Mouse (Mus musculus) neural tube, embryonic 11.5 days (tissue): ENCODE results near the gene Cyp2c55. TPM values are rescaled to one million over a fixed set of nuclear protein-coding genes. Genes with fewer than 3 reads are reported as not detected.

Experiments
- ATAC-seq: fragments of 200-750 bp; cut with Nextera tagmentation; 2 replicates; pipeline ENCODE4 v1.8.0; 2017; ENCODE audit warnings: moderate number of reproducible peaks, mild to moderate bottlenecking, moderate TSS enrichment, moderate library complexity; ENCODE audit not compliant: insufficient read depth, low FRiP score, low TSS enrichment
- DNase-seq: peaks from one replicate; pipeline ENCODE4 v3.0.0-alpha.2; 2015; ENCODE audit warnings: low spot score
- H3K27ac ChIP-seq: fragments of 300-500 bp; sonication (generic); 2 replicates; pipeline ENCODE4 v1.5.1; 2014; ENCODE audit warnings: low read depth, mild to moderate bottlenecking, low read length
- H3K27me3 ChIP-seq: fragments of 300-500 bp; sonication (generic); 2 replicates; pipeline ENCODE4 v1.6.1; 2014; ENCODE audit warnings: mild to moderate bottlenecking, low read length, mixed read lengths; ENCODE audit not compliant: control insufficient read depth, insufficient read depth
- H3K36me3 ChIP-seq: fragments of 300-500 bp; sonication (generic); 2 replicates; pipeline ENCODE4 v1.6.1; 2014; ENCODE audit warnings: mild to moderate bottlenecking, low read length, moderate library complexity, mixed read lengths; ENCODE audit not compliant: control insufficient read depth, insufficient read depth
- H3K4me1 ChIP-seq: fragments of 300-500 bp; sonication (generic); 2 replicates; pipeline ENCODE4 v1.6.1; 2014; ENCODE audit warnings: low read length, mixed read lengths; ENCODE audit not compliant: control insufficient read depth, insufficient read depth
- H3K4me2 ChIP-seq: fragments of 300-500 bp; sonication (generic); 2 replicates; pipeline ENCODE4 v1.6.1; 2014; ENCODE audit warnings: low read depth, mild to moderate bottlenecking, moderate library complexity
- H3K4me3 ChIP-seq: fragments of 300-500 bp; sonication (generic); 2 replicates; pipeline ENCODE4 v1.5.1; 2014; ENCODE audit warnings: low read depth, low read length
- H3K9ac ChIP-seq: fragments of 300-500 bp; sonication (generic); 2 replicates; pipeline ENCODE4 v1.6.1; 2014; ENCODE audit warnings: mild to moderate bottlenecking, low read length
- H3K9me3 ChIP-seq: fragments of 300-500 bp; sonication (generic); 2 replicates; pipeline ENCODE4 v1.6.1; 2016; ENCODE audit warnings: low read length; ENCODE audit not compliant: control insufficient read depth
- WGBS: fragments of 180-500 bp; shearing (Covaris S2); extraction: QIAGEN DNeasy Blood & Tissue Kit; methylation state at CpG from one replicate; pipeline ENCODE4 v1.1.7; 2014; 5-methylcytosine and 5-hydroxymethylcytosine counted together
- microRNA-seq: library from miRNA; unstranded; fragments of <30 nt; microRNA quantifications from one replicate; pipeline ENCODE4, GENCODE M21; 2016
- polyA plus RNA-seq: library from polyadenylated mRNA; unstranded; fragments of >200 nt; fragmentation: Nextera tagmentation; extraction: Ambion mirVana; gene quantifications from 2 replicates; pipeline ENCODE4 v1.2.1, GENCODE M21; 2014

Gene Cyp2c55
- polyA plus RNA-seq, 1 experiment from 2014 or later: not detected

DNA sequence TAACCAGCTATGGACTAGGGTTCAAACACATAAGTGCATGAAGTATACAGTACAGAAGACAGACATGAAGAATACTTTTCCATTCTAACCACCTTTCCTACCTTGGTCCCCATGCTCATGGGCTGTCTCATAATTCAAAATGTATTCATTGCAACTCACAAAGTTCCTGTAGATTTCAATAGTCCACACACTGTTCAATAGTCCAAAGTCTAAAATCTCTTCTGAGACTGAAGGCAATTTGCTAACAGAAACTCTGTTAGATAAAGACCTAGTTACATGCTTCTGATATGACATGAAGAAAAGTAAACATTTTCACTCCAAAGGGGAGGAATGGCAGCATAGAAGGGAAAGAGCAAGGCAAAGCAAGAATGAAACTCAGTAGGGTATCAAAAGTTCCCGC lies 51.1 kb downstream of the Cyp2c55 start:
- ATAC-seq (no peak), DNase-seq (no peak)
- H3K4me2 ChIP-seq: no peak overlapping the region
- H3K27ac ChIP-seq: no peak overlapping the region
- H3K27me3 ChIP-seq: no peaks in the 10 kb centered on the region
- H3K4me3 ChIP-seq: no peak overlapping the region
- no peaks in the 10 kb centered on the region for H3K4me1 ChIP-seq
- no peaks in the 10 kb centered on the region for H3K9me3 ChIP-seq
- H3K36me3 ChIP-seq: no peaks in the 10 kb centered on the region
- H3K9ac ChIP-seq: no peak overlapping the region
- WGBS: 93% methylated on average over 1 of the region's 1 CpGs

DNA sequence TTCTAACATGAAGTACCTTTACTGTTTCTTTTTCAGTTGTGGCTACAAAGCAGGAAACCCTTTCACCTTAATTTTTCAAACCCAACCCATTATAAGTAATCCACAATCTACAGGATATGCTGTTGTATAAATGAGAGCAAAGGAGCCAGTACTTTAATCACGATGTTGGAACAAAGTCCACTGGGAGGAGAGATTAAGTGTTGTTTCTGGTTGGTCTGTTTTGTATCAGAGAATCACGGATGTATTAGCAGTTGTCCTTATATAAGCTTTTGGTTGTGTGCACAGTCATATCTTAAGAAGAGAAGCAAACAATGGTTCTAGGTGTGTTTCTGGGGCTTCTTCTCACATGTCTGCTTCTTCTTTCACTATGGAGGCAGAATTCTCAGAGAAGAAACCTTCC lies 53.9 kb downstream of the Cyp2c55 start, which contains the start of gene Cyp2c65:
TSS of gene Cyp2c65 (plus strand) at position 297 of the 400 bp plus-strand sequence.
- Histone ChIP-seq H3K9me3 (no peaks in the 10 kb centered on the region), H3K27me3 (no peaks in the 10 kb centered on the region), H3K27ac (no peak within 1 kb of the TSS), H3K4me3 (no peak within 1 kb of the TSS), H3K9ac (no peak within 1 kb of the TSS), H3K4me1 (no peaks in the 10 kb centered on the region), H3K4me2 (no peak within 1 kb of the TSS), H3K36me3 (no peaks in the 10 kb centered on the region)
- WGBS: 72% methylated on average over 2 of the region's 2 CpGs
- DNase-seq: no peak
- ATAC-seq: no peak

Small RNA genes lying within 50 kb of the gene (microRNA-seq; reads per million reads assigned to microRNA genes)
- gene Gm23800: not detected

Other genes with a start within 250 kb of the Cyp2c55 start
- gene Noc3l, start 187.8 kb upstream of the Cyp2c55 start, polyA plus RNA-seq: 11.2 and 11.6 TPM in 2 replicates
- gene Tbc1d12, start 170.4 kb upstream of the Cyp2c55 start, polyA plus RNA-seq: 3.4 and 3.8 TPM in 2 replicates
- 72.7 and 74.7 TPM in 2 replicates for gene Hells, start 76.1 kb upstream of the Cyp2c55 start, polyA plus RNA-seq
- not detected in 2 replicates for gene Cyp2c65, start 54.0 kb downstream of the Cyp2c55 start, polyA plus RNA-seq
- gene Cyp2c66, start 106.9 kb downstream of the Cyp2c55 start, polyA plus RNA-seq: not detected in 2 replicates